Mouse (Mus musculus) spleen, postnatal 14 days (tissue): ENCODE data around the gene Ptprj.

Experiments
- DNase-seq, 2 experiments: peaks; one replicate each; pipeline ENCODE4 v3.0.0; 2021 to 2022; ENCODE audit warnings: low spot score in 2 of 2

Ptprj gene

GRCm38 (mm10) chr2:90559688-90560196, 20.7 kb downstream of the Ptprj start:
- peak in 1 of 2 experiments; percentile 35 for DNase-seq

GRCm38 (mm10) chr2:90559015-90559687, 21.3 kb downstream of the Ptprj start:
- no peak for DNase-seq

DNA sequence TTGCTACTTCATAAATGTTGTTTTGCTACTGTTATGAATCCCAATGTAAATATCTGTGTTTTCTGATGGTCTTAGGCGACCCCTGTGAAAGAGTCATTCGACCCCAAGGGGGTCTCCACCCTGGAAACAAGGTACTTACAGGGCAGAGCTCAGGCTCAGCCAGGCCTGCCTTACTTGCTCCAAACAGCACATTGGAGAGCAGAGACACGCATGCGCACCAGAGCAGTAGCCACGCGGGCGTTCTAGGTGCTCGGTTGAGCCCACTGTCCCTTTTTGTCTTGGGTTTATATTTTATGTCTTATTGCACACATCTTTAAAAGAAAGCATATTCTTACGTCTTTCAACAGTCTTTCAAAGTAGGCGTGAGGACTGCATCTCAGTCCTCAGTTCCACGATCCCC, 22.1 kb downstream of the Ptprj start:
- DNase-seq, result no peak

DNA sequence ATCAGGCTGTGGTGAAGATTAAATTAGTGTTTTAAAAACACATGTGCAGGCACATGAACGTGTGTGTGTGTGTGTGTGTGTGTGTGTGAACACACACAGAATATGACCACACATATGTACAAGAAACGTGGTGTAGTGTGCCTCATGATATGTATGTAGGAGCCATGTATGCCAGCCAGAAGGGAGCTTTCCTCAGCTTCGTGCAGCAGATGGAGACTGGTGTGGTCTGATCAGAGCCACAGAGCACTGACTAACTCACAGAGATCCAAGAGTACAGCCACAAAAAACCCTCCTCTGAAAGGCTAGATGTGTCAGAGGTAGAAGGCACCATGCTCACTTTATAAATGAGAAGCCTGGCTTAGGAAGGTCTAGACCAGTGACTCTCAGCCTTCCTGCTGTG, 22.5 kb downstream of the Ptprj start:
- DNase-seq, result no peak

GRCm38 (mm10) chr2:90555744-90556143, 24.7 kb downstream of the Ptprj start:
- DNase-seq, result no peak

DNA sequence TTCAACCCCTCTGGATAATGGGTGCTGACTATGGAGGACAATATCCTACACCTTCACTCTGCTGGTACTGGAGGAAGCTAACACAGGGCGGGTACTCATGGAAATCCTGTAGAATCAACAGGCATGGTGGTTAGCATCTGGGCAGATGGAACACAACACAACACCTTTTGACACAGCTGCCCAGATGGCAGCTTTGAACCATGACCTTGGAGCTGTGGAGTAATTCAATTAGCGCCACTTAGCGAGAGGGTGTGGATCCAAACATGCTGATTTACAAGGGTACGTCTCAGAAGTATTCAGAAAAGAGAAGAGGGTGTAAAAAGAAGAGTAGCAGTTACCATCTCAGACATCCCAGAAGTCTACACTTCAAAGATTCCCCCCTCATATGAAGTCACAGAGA, 25.6 kb downstream of the Ptprj start:
- DNase-seq, result no peak

DNA sequence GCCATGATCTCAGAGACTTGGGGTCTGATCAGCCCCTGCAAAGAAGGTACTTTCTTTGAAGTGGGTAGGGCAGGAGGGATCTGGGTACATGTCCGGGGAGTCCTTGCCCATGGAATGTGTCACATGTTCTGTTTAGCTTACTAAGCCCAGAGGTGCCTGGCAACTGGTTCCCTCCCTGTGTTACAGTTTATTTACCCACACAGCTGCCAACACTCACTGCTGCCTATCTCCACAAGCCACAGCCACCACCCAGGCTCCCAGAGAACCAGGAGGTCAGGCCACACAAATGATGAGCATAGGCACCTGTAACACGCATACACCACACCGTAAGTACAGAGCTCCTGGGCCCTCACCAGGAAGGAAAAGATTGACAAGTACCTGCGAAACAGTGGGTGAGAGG, 26.6 kb downstream of the Ptprj start:
- peak in 1 of 2 experiments; percentile 40 for DNase-seq

DNA sequence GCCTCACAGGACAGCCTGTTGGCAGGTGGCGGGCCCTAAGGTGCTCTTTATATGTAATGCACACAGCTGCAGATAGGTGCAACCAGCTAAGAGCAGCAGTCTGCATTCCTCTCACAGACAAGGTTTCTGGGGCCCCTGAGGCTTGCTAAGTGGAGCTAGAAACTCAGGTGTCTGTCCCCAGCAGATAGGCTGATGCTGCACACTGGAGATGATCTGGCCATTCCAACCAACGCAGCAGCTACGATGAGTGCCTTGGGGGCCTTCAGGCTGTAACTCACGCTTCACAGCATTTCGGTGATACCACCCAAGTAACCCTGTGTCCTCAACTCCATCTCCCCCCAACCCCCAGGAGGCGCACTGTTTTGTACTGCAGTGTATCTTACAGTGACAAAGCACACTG, 29.8 kb downstream of the Ptprj start:
- no peak for DNase-seq

DNA sequence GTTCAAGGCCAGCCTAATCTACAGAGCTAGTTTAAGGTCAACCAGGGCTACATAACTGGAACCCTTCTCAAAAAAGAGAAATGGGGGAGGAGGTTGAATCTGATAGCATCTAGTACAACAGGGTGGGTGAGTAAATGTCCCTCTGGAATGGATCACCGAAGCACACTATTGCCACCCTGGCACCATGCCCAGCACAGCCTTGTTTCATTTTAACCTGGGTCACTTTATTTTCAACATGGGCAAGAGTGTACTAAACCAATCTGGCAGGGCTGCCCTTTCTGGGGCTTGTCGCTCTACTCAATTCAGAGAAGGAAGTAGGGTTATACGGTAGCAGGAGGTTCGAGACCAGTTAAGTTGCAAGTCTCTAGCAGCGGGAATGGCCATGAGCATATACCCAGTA, 31.9 kb downstream of the Ptprj start:
- DNase-seq, result no peak

GRCm38 (mm10) chr2:90547144-90547609, 33.3 kb downstream of the Ptprj start:
- no peak for DNase-seq

GRCm38 (mm10) chr2:90545261-90545660, 35.2 kb downstream of the Ptprj start:
- no peak for DNase-seq

DNA sequence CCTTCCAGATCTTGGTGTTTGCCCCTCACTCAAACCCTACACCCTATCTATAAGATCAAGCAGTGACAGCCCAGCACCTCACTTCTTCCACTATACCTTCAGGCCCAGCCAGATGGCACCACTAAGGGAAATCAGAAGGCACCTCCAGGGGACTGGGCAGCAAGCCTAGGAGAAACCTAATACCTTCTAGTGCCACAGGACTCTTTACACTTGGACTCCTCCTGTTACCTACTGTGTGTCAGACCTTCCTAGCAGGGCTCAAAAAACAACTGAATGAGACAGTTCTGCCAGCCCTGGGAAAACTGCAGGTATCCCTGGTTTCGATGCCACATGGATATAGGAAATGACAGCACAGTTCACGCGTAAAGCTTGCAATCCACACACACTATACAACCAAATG, 36.5 kb downstream of the Ptprj start:
- no peak for DNase-seq

GRCm38 (mm10) chr2:90543106-90543702, 37.2 kb downstream of the Ptprj start:
- DNase-seq, result no peak

DNA sequence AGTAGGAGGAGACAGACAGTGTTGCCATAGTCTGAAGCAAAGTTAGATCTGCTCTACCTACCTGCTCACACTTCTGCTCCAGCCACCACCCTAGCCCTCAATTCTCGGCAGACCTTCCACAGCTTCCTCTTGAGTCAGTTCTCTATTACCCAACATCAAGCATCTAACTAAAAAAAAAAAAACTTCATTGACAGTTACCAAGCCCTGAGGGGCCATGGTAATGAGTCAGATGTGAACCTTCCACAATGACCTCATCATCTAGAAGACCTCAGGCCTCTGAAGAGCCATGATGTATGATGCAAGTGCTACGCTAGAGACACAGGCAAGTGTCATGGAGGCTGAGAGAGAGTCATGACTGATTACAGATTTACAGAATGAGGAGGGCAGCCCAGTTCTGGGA, 37.8 kb downstream of the Ptprj start:
- DNase-seq, result no peak

DNA sequence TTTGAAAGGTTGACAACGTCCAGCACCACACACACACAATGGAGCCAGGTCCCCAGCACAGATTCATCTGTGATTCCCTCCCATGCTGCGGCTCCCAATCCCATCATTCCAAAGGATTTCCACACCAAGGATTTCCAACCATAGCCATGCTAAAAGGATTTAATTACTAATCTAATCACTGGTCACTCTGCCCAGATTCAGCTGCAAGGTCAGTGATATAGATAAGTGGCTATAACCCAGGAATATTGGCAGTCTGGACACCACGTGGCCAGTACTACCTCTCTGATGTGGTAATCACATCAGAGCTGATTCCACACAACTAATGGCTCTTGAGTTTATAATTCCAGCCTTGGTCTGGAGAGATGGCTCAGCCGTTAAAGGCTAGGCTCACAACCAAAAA, 41.2 kb downstream of the Ptprj start:
- no peak for DNase-seq

DNA sequence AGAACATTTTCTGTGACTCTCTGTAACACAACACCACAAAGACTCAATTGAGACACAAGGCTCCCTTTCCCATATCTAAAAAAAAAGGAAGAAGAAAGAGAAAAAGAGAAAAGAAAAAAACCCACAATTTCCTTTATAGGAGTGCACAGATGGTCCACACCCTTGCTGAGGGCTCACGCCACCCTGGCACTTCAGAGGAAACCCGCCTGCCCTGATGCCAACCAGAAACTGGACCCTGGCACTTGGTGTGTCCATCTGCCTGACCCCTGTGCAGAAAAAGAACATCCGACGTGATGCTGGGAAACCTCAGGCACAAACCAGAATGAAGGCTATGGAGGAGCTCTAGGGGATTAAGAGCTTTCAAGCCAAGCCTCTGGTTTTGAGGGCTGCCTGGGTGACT, 43.2 kb downstream of the Ptprj start:
- DNase-seq, result no peak

DNA sequence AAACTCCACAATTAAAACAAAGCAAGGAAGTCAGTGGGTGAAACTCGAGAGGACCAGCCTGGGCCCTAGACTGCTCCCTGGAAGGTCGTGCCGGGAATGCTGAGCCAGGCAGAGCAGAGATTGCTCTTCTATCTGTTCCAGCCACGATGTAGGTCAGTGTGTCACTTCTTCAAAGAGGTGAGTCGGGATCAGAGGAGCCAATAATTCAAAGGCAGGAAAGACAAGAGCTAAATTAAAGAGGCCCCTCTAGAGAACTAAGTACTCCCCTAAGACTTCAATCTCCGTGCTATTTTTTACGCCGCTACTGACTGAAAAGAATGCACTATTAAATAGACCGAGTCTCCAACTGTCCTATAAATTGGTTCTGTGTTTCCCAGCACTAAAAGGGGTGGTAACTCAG, 43.9 kb downstream of the Ptprj start:
- DNase-seq, result no peak

DNA sequence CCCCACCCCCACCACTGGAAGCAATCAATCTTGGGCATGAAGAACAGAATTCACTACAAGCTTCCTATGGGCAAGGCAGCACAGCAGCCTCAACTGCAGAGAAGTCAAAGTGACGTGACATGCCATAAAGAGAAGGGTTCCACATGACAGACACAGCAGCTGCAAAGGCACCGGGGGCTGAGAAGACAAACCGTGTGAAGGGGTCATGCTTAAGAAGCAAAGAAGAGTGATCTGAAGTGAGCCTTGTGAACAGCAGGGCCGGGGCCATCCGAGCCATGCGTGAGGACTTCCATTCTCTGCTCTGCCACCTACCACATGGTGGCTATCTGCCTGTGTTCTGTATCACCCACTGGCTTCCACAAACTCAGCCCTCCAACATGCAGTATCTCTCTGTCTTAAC, 45.7 kb downstream of the Ptprj start:
- DNase-seq, result no peak

DNA sequence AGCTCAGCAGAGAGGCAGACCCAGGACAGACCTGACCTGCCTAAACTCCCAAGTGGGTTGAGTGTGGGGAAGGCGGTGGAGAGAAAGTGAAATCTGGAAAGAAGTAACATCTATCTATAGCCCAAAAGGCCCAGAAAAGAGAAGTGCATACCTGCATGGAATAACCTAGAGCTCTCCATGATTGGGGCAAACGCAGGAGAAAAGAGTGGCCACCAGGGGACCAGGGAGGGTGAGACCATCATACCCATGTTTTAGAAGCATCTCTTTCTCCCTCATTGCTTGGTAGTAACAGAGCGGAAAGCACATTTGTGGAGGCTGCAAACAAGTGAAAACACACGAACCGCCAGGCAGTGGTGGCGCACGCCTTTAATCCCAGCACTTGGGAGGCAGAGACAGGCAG, 46.5 kb downstream of the Ptprj start:
- no peak for DNase-seq

- no peak for DNase-seq
These were observed 48.4 kb downstream of the Ptprj start for GRCm38 (mm10) chr2:90532095-90532494.

GRCm38 (mm10) chr2:90528107-90528506, 52.3 kb downstream of the Ptprj start:
- no peak for DNase-seq

GRCm38 (mm10) chr2:90526971-90527370, 53.5 kb downstream of the Ptprj start:
- no peak for DNase-seq

- DNase-seq, result no peak
These were observed 53.9 kb downstream of the Ptprj start for GRCm38 (mm10) chr2:90526564-90526963.

- DNase-seq, result no peak
These were observed 54.6 kb downstream of the Ptprj start for GRCm38 (mm10) chr2:90525807-90526206.
